Mouse (Mus musculus) large intestine, adult 2 months (tissue): ENCODE data around the gene Ccdc93. TPM values are rescaled to one million over a fixed set of nuclear protein-coding genes. Genes with fewer than 3 reads are reported as not detected.

Experiments used
- DNase-seq: peaks from one replicate; pipeline ENCODE4 v3.0.0-alpha.2; 2012; ENCODE audit warnings: low read depth, low spot score
- WGBS: fragments of 180-500 bp; shearing (Covaris S2); methylation state at CpG from one replicate; pipeline ENCODE4 v1.1.7; 2018; 5-methylcytosine and 5-hydroxymethylcytosine counted together
- polyA plus RNA-seq: library from polyadenylated mRNA; depleted of rRNA; stranded (reverse); fragments of >200 nt; gene quantifications from 2 replicates; pipeline ENCODE4 v1.2.3, GENCODE M21; 2012

Gene Ccdc93
- polyA plus RNA-seq, 1 experiment, result 8.0 TPM

- WGBS, result 55% methylated on average over 13 of the region's 13 CpGs
Observed at GRCm38 (mm10) chr1:121440535-121441381, 9.9 kb downstream of the Ccdc93 start.

GRCm38 (mm10) chr1:121444147-121444546 lies 13.3 kb downstream of the Ccdc93 start:
- WGBS, result 90% methylated on average over 6 of the region's 6 CpGs
- DNase-seq, result no peak

More at GRCm38 (mm10) chr1:121440535-121441381, 9.9 kb downstream of the Ccdc93 start:
- peak; percentile 60 for DNase-seq

- DNase-seq, result no peak
- WGBS, result 94% methylated on average over 10 of the region's 10 CpGs
Observed at GRCm38 (mm10) chr1:121447216-121447615, 16.4 kb downstream of the Ccdc93 start.

GRCm38 (mm10) chr1:121448166-121448565 lies 17.3 kb downstream of the Ccdc93 start:
- WGBS, result 95% methylated on average over 19 of the region's 19 CpGs

GRCm38 (mm10) chr1:121451009-121451408 lies 20.2 kb downstream of the Ccdc93 start:
- no peak for DNase-seq
- 79% methylated on average over 7 of the region's 7 CpGs for WGBS

More at GRCm38 (mm10) chr1:121448166-121448565, 17.3 kb downstream of the Ccdc93 start:
- DNase-seq, result no peak

GRCm38 (mm10) chr1:121452498-121452897 lies 21.6 kb downstream of the Ccdc93 start:
- WGBS, result 75% methylated on average over 6 of the region's 6 CpGs
- no peak for DNase-seq

- WGBS, result 85% methylated on average over 4 of the region's 4 CpGs
- DNase-seq, result no peak
Observed at GRCm38 (mm10) chr1:121453053-121453452, 22.2 kb downstream of the Ccdc93 start.

GRCm38 (mm10) chr1:121454951-121455350 lies 24.1 kb downstream of the Ccdc93 start:
- 72% methylated on average over 6 of the region's 6 CpGs for WGBS
- no peak for DNase-seq

- 75% methylated on average over 6 of the region's 6 CpGs for WGBS
- DNase-seq, result no peak
Observed at GRCm38 (mm10) chr1:121460077-121460476, 29.2 kb downstream of the Ccdc93 start.

- no peak for DNase-seq
- 83% methylated on average over 7 of the region's 7 CpGs for WGBS
Observed at GRCm38 (mm10) chr1:121461895-121462294, 31.0 kb downstream of the Ccdc93 start.

GRCm38 (mm10) chr1:121462643-121463042 lies 31.8 kb downstream of the Ccdc93 start:
- no peak for DNase-seq

GRCm38 (mm10) chr1:121463806-121464205 lies 33.0 kb downstream of the Ccdc93 start:
- WGBS, result 23% methylated on average over 7 of the region's 7 CpGs
- DNase-seq, result peak; percentile 81

More at GRCm38 (mm10) chr1:121462643-121463042, 31.8 kb downstream of the Ccdc93 start:
- 56% methylated on average over 1 of the region's 1 CpGs for WGBS

- no peak for DNase-seq
- 74% methylated on average over 3 of the region's 3 CpGs for WGBS
Observed at GRCm38 (mm10) chr1:121466276-121466675, 35.4 kb downstream of the Ccdc93 start.

GRCm38 (mm10) chr1:121468271-121468670 lies 37.4 kb downstream of the Ccdc93 start:
- DNase-seq, result no peak
- WGBS, result 38% methylated on average over 2 of the region's 2 CpGs

- WGBS, result 49% methylated on average over 5 of the region's 5 CpGs
- no peak for DNase-seq
Observed at GRCm38 (mm10) chr1:121471503-121471902, 40.7 kb downstream of the Ccdc93 start.

GRCm38 (mm10) chr1:121477716-121478115 lies 46.9 kb downstream of the Ccdc93 start:
- DNase-seq, result no peak
- WGBS, result 93% methylated on average over 5 of the region's 5 CpGs

GRCm38 (mm10) chr1:121478284-121478980 lies 47.6 kb downstream of the Ccdc93 start:
- WGBS, result 85% methylated on average over 12 of the region's 12 CpGs
- no peak for DNase-seq

- no peak for DNase-seq
- WGBS, result 80% methylated on average over 5 of the region's 5 CpGs
Observed at GRCm38 (mm10) chr1:121479403-121479802, 48.6 kb downstream of the Ccdc93 start.

GRCm38 (mm10) chr1:121483091-121483490 lies 52.2 kb downstream of the Ccdc93 start:
- DNase-seq, result no peak
- 78% methylated on average over 4 of the region's 4 CpGs for WGBS

- 92% methylated on average over 6 of the region's 6 CpGs for WGBS
- DNase-seq, result no peak
Observed at GRCm38 (mm10) chr1:121486803-121487202, 56.0 kb downstream of the Ccdc93 start.

GRCm38 (mm10) chr1:121490241-121490640 lies 59.4 kb downstream of the Ccdc93 start:
- no peak for DNase-seq
- WGBS, result 46% methylated on average over 5 of the region's 5 CpGs
